Mouse (Mus musculus) erythroblast, embryonic 14.5 days (primary cell): ENCODE measurements at regions not wholly inside any gene's neighbourhood (a gene's known extent, or its start where the extent isn't known, plus 50 kb on each side); places are given as distances from the start of the nearest gene placed in this dataset.

Experiments used
- GATA1 ChIP-seq: IDR thresholded peaks from 2 replicates; pipeline ENCODE4 v1.6.1; 2012; ENCODE audit warnings: low read length, inconsistent platforms, mixed read lengths
- TAL1 ChIP-seq: IDR thresholded peaks from 3 replicates; pipeline ENCODE4 v1.6.1; 2012; ENCODE audit warnings: low read length, inconsistent platforms, mixed read lengths

- TF ChIP-seq GATA1 = no peak
- TF ChIP-seq TAL1 = no peak
These were observed 135.0 kb downstream of the Mrm1 start for GRCm38 (mm10) chr11:84684325-84684724.
